Mouse (Mus musculus) embryonic facial prominence, embryonic 10.5 days (tissue): Measurements from ENCODE around the gene Zfhx3. TPM values are rescaled to one million over a fixed set of nuclear protein-coding genes. Genes with fewer than 3 reads are reported as not detected.

Source experiments
- DNase-seq: peaks from one replicate; pipeline ENCODE4 v3.0.0-alpha.2; 2017; ENCODE audit warnings: low spot score
- H3K27ac ChIP-seq: fragments of 300-500 bp; sonication (generic); replicated peaks from 2 replicates; pipeline ENCODE4 v1.5.1; 2016; ENCODE audit warnings: mild to moderate bottlenecking
- H3K27me3 ChIP-seq: fragments of 300-500 bp; sonication (generic); replicated peaks from 2 replicates; pipeline ENCODE4 v1.6.1; 2016; ENCODE audit warnings: low read depth, mild to moderate bottlenecking; ENCODE audit not compliant: poor library complexity, severe bottlenecking
- H3K36me3 ChIP-seq: fragments of 300-500 bp; sonication (generic); replicated peaks from 2 replicates; pipeline ENCODE4 v1.6.1; 2016; ENCODE audit warnings: mild to moderate bottlenecking, moderate library complexity
- H3K4me1 ChIP-seq: fragments of 300-500 bp; sonication (generic); 2 replicates; pipeline ENCODE4 v1.6.1; 2016
- H3K4me3 ChIP-seq: fragments of 300-500 bp; sonication (generic); 2 replicates; pipeline ENCODE4 v1.5.1; 2016; ENCODE audit warnings: mild to moderate bottlenecking, moderate library complexity
- H3K9me3 ChIP-seq: fragments of 300-500 bp; sonication (generic); 2 replicates; pipeline ENCODE4 v1.6.1; 2016; ENCODE audit warnings: mild to moderate bottlenecking
- WGBS: fragments of 180-500 bp; shearing (Covaris S2); methylation state at CpG from one replicate; pipeline ENCODE4 v1.1.7; 2016; 5-methylcytosine and 5-hydroxymethylcytosine counted together
- polyA plus RNA-seq: library from polyadenylated mRNA; unstranded; fragments of >200 nt; fragmentation: Nextera tagmentation; extraction: Ambion mirVana; gene quantifications from 2 replicates; pipeline ENCODE4 v1.2.1, GENCODE M21; 2016

Zfhx3 gene
- polyA plus RNA-seq, 1 experiment from 2014 or later: 18.8 TPM

DNA sequence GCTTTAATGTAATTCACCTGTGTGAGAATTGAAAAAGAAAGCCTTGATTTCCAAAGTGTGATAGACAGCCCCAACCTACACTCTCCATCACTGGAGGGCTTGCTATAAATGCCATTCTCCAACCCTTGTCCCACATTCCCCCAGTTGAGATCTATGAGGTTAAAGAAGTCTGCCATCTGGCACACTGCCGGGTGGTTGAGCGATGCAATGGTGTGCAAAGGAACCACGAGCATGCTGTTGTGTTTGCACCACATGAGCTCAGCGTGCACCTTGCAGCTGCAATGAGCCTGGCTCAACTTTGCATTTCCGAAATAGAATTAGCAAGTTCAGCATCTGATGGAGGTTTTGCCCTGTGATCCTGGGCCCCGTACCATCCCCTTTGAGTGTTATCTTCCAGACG lies 575.7 kb downstream of the Zfhx3 start:
- WGBS: 92% methylated on average over 7 of the region's 7 CpGs

DNA sequence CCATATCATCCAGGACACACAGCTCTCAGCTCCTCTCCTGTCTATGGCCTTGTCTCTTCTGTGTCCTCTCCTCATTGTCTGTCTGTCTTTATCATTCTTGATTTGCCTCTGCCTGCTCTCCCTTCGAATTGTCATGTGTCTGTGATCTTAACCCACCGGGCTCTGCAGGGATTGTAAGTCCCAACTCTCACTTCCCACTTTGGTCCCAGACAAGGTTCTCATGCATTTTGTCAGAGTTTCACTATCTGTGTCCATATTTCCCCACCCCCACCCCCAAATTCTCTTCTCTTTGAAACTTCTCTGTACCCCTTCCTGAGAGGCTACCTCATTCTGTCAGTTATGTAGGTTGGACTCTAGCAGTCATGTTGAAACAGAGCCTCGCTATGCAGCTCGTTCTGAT lies 579.6 kb downstream of the Zfhx3 start:
- no peaks in the 10 kb centered on the region for H3K27me3 ChIP-seq
- no peaks in the 10 kb centered on the region for H3K9me3 ChIP-seq
- whole genome bisulfite sequencing: 92% methylated on average over 4 of the region's 4 CpGs
- H3K27ac ChIP-seq: no peak overlapping the region
- H3K36me3 ChIP-seq: no peaks in the 10 kb centered on the region
- no peak for DNase-seq
- H3K4me3 ChIP-seq: no peak overlapping the region
- no peaks in the 10 kb centered on the region for H3K4me1 ChIP-seq

More for the DNA sequence above, 575.7 kb downstream of the Zfhx3 start:
- Histone ChIP-seq H3K27ac (no peak overlapping the region), H3K36me3 (no peaks in the 10 kb centered on the region), H3K4me3 (no peak overlapping the region), H3K9me3 (no peaks in the 10 kb centered on the region), H3K4me1 (no peaks in the 10 kb centered on the region), H3K27me3 (no peaks in the 10 kb centered on the region)
- DNase-seq: no peak

DNA sequence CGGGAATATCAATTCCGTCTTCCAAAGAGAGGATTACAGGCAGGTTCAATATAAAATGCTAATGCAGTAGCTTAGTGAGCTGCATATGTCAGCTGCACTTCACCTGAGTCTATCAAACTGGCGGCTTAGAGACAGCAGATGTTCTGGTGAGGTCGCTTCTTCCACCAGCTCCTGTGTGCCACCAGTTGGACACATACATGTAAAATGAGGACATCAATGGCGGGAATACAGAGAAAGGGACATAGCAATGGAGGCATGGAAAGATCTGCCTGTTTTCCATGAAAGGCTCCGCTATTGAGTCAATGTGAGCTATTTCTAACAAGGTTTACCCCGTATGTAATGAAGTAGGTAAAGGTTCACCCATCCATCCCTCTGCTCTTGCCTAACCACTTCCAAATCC lies 587.0 kb downstream of the Zfhx3 start:
- no peaks in the 10 kb centered on the region for H3K27me3 ChIP-seq
- DNase-seq: no peak
- 91% methylated on average over 7 of the region's 7 CpGs for WGBS
- no peak overlapping the region for H3K27ac ChIP-seq
- no peaks in the 10 kb centered on the region for H3K9me3 ChIP-seq
- no peaks in the 10 kb centered on the region for H3K4me1 ChIP-seq
- H3K36me3 ChIP-seq: no peaks in the 10 kb centered on the region
- H3K4me3 ChIP-seq: no peak overlapping the region

- Histone ChIP-seq H3K9me3 (no peaks in the 10 kb centered on the region), H3K27me3 (0 out of 2 replicates have a peak, but pooled peaks cover 6% of the 10 kb centered on the region), H3K27ac (no peak overlapping the region), H3K36me3 (no peaks in the 10 kb centered on the region), H3K4me3 (no peak overlapping the region), H3K4me1 (no peaks in the 10 kb centered on the region)
- DNase-seq: no peak
- 85% methylated on average over 16 of the region's 16 CpGs for WGBS
These were observed 592.9 kb downstream of the Zfhx3 start for GRCm38 (mm10) chr8:108535121-108535876.

- WGBS: 92% methylated on average over 7 of the region's 7 CpGs
- no peaks in the 10 kb centered on the region for H3K4me1 ChIP-seq
These were observed 593.7 kb downstream of the Zfhx3 start for GRCm38 (mm10) chr8:108536186-108536585.

DNA sequence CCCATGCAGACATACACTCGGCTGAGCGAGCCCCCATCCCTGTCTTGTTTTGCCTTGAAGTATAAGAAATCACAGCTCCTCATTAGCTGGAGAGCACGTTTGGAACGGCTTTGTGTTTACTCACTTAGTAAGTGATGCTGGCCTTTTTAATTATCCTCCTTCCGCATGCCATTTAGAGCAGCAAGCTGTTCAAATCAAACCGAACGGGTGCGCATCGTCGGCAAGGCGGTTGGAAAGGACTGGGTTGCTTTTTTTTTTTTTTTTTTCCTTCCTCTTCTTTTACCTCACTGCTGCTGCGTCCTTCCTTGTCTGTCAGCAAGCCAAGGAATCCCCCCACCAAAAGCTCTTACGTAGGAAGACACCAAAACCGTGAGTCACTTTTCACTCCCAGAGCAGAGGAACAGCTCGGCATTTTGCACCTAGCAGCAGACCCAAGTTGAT lies 594.5 kb downstream of the Zfhx3 start:
- Histone ChIP-seq H3K27ac (no peak overlapping the region), H3K4me1 (no peaks in the 10 kb centered on the region), H3K36me3 (no peaks in the 10 kb centered on the region), H3K27me3 (0 out of 2 replicates have a peak, but pooled peaks cover 6% of the 10 kb centered on the region), H3K9me3 (no peaks in the 10 kb centered on the region), H3K4me3 (no peak overlapping the region)
- DNase-seq: no peak
- 88% methylated on average over 15 of the region's 15 CpGs for WGBS

More at GRCm38 (mm10) chr8:108536186-108536585, 593.7 kb downstream of the Zfhx3 start:
- DNase-seq: no peak
- Histone ChIP-seq H3K36me3 (no peaks in the 10 kb centered on the region), H3K27me3 (0 out of 2 replicates have a peak, but pooled peaks cover 6% of the 10 kb centered on the region), H3K4me3 (no peak overlapping the region), H3K27ac (no peak overlapping the region), H3K9me3 (no peaks in the 10 kb centered on the region)

GRCm38 (mm10) chr8:108537686-108538551 lies 595.5 kb downstream of the Zfhx3 start:
- Histone ChIP-seq H3K4me3 (no peak overlapping the region), H3K27me3 (0 out of 2 replicates have a peak, but pooled peaks cover 6% of the 10 kb centered on the region), H3K9me3 (no peaks in the 10 kb centered on the region), H3K36me3 (no peaks in the 10 kb centered on the region), H3K4me1 (no peaks in the 10 kb centered on the region), H3K27ac (no peak overlapping the region)
- 89% methylated on average over 25 of the region's 25 CpGs for WGBS
- DNase-seq: no peak

DNA sequence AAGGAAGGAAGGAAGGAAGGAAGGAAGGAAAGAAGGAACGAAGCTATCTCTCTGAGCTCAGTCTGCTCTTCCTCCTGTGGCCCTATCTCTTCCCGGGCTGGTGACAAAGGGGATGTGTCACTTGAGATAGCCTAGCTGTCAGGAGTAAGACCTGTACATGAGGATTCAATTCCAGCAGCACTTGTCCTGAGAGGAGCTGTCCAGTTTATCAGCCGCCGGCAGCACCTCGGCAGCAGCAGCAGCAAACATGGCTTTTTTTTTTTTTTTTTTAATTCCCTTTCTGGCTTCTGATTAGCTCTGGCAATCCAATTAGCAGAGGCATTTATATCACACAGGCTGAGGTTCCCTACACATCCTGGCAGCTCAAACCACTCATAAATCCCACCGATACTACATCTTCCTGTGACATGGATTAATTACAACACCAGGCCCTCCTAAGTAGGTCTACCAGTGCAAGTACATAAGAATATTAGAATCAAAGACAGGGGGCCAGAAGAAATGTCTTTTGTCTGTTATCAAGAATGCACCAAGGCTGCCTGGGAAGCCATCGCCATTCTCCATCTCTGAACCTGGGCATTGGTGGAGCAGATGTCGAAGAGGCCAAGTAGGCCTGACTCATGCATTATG lies 596.6 kb downstream of the Zfhx3 start:
- H3K27me3 ChIP-seq: 0 out of 2 replicates have a peak, but pooled peaks cover 6% of the 10 kb centered on the region
- DNase-seq: no peak
- H3K4me1 ChIP-seq: no peaks in the 10 kb centered on the region
- no peaks in the 10 kb centered on the region for H3K9me3 ChIP-seq
- WGBS: 76% methylated on average over 8 of the region's 8 CpGs
- no peak overlapping the region for H3K4me3 ChIP-seq
- no peak overlapping the region for H3K27ac ChIP-seq
- no peaks in the 10 kb centered on the region for H3K36me3 ChIP-seq

DNA sequence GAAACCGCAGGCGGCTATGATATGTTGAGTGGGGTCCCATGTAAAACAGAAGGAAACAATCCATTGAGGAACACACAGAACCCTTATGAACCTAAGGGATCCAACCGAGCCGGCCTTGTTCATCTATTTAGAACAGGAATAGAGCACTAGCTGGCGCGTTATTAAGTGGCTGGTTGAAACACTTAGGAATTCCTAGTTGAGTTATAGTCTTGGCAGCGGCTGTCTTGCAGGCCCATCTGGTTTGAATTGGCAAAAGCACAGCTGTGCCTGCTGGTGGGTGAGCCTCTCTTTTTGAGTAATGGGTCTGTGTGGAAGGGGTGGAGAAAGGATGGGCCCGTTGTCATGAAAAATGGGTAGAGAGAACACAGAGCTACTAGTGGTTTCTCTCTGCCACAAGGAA lies 610.1 kb downstream of the Zfhx3 start:
- Histone ChIP-seq H3K4me3 (no peak overlapping the region), H3K9me3 (no peaks in the 10 kb centered on the region), H3K27ac (peak overlapping the region; percentile 10; the same call in 1 of the 2 replicates), H3K27me3 (no peaks in the 10 kb centered on the region), H3K36me3 (no peaks in the 10 kb centered on the region), H3K4me1 (peaks cover 32% of the 10 kb centered on the region)
- peak; percentile 48 for DNase-seq
- WGBS: 65% methylated on average over 8 of the region's 8 CpGs

GRCm38 (mm10) chr8:108553808-108554577 lies 611.5 kb downstream of the Zfhx3 start:
- Histone ChIP-seq H3K9me3 (no peaks in the 10 kb centered on the region), H3K4me1 (peaks cover 28% of the 10 kb centered on the region), H3K36me3 (no peaks in the 10 kb centered on the region), H3K4me3 (no peak overlapping the region), H3K27me3 (no peaks in the 10 kb centered on the region), H3K27ac (peak overlapping the region; percentile 77)
- WGBS: 58% methylated on average over 11 of the region's 11 CpGs
- peak; percentile 44 for DNase-seq

DNA sequence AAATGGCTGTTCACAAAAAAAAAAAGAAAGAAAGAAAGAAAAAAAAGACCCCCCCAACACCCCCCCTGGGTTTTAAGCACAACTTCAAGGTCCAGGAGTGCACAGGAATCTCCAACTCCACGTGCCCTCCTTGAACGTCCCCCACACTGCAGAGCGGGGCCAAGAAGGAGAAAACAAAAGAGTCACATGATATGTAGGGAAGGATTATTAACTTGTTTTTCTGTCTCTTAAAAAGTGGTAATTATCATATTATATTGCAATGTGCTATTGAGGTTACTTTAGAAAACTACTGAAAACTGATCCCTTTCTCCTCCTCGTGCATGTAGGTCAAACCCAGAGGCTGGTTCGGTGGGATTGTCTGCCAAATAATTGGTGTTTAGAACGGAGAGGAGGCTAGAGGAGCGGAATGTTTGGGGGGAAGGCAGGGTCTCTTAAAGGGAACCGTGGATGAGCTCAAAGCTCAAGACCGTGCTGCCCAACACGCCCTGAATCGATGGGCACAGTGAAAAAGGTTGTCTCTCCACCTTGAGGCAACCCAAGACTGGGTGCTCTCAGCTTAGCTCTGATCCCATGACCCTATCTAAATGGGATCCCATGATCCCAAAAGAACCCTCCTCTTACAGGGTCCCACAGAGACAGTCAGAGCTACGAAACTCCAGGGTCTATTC lies 612.3 kb downstream of the Zfhx3 start:
- peaks cover 28% of the 10 kb centered on the region for H3K4me1 ChIP-seq
- H3K9me3 ChIP-seq: no peaks in the 10 kb centered on the region
- H3K4me3 ChIP-seq: no peak overlapping the region
- peak; percentile 24 for DNase-seq
- H3K36me3 ChIP-seq: no peaks in the 10 kb centered on the region
- peak overlapping the region; percentile 77 for H3K27ac ChIP-seq
- no peaks in the 10 kb centered on the region for H3K27me3 ChIP-seq
- 69% methylated on average over 12 of the region's 12 CpGs for WGBS
